Mouse (Mus musculus) C2C12 (cell line): Measurements from ENCODE around the gene Gata2. TPM values are rescaled to one million over a fixed set of nuclear protein-coding genes. Genes with fewer than 3 reads are reported as not detected.

Experiments used
- H3K27me3 ChIP-seq: one replicate; pipeline ENCODE4 v1.6.1; 2011; ENCODE audit not compliant: control insufficient read depth, insufficient read depth, insufficient read length
- H3K36me3 ChIP-seq: one replicate; pipeline ENCODE4 v1.6.1; 2011; ENCODE audit not compliant: control insufficient read depth, insufficient read depth
- H3K4me3 ChIP-seq: one replicate; pipeline ENCODE4 v1.5.1; 2011; ENCODE audit warnings: mild to moderate bottlenecking, control low read depth; ENCODE audit not compliant: poor library complexity, insufficient read depth, severe bottlenecking
- H3K79me2 ChIP-seq: one replicate; pipeline ENCODE4 v1.6.1; 2011; ENCODE audit not compliant: control insufficient read depth, insufficient read depth
- H3K79me3 ChIP-seq: one replicate; pipeline ENCODE4 v1.6.1; 2011; ENCODE audit warnings: low read depth, control low read depth
- H3ac ChIP-seq: one replicate; pipeline ENCODE3; 2011; ENCODE audit warnings: low read depth; ENCODE audit not compliant: control insufficient read depth, insufficient read length
- CEBPB ChIP-seq: IDR thresholded peaks from one replicate; pipeline ENCODE4 v1.6.1; 2011; ENCODE audit warnings: low read depth, mild to moderate bottlenecking, control low read depth, moderate library complexity
- CTCF ChIP-seq: IDR thresholded peaks from one replicate; pipeline ENCODE4 v1.5.1; 2011; ENCODE audit not compliant: control insufficient read depth, insufficient read depth, insufficient read length
- FOSL1 ChIP-seq: IDR thresholded peaks from one replicate; pipeline ENCODE4 v1.8.0; 2011; ENCODE audit warnings: mild to moderate bottlenecking, low read length; ENCODE audit not compliant: poor library complexity, insufficient read depth, severe bottlenecking
- MAX ChIP-seq: IDR thresholded peaks from one replicate; pipeline ENCODE4 v1.6.1; 2011; ENCODE audit warnings: mild to moderate bottlenecking, control low read depth
- MYOD1 ChIP-seq: IDR thresholded peaks from one replicate; pipeline ENCODE4 v1.6.1; 2011; ENCODE audit warnings: low read depth; ENCODE audit not compliant: control insufficient read depth, insufficient read length
- MYOG ChIP-seq: IDR thresholded peaks from one replicate; pipeline ENCODE4 v1.6.1; 2011; ENCODE audit not compliant: control insufficient read depth, insufficient read length; ENCODE audit errors: extremely low read depth
- USF1 ChIP-seq: IDR thresholded peaks from one replicate; pipeline ENCODE4 v1.6.1; 2011; ENCODE audit warnings: low read depth, mild to moderate bottlenecking, control low read depth, moderate library complexity
- polyA plus RNA-seq: library from polyadenylated mRNA; unstranded; fragments of >200 nt; fragmentation: generic; extraction: Trizol; gene quantifications from one replicate; pipeline ENCODE4 v1.2.1, GENCODE M21; 2012; ENCODE audit warnings: missing spikeins

Gata2 gene
- polyA plus RNA-seq, 1 experiment: 45.8 TPM

- H3K79me3 ChIP-seq: peaks cover 5% of the 10 kb centered on the region
- no peak overlapping the region for H3ac ChIP-seq
- peaks cover 33% of the 10 kb centered on the region for H3K36me3 ChIP-seq
- no peak overlapping the region for H3K4me3 ChIP-seq
- TF ChIP-seq MYOG (no peak), MAX (no peak), USF1 (no peak), CTCF (no peak), FOSL1 (no peak), CEBPB (no peak), MYOD1 (no peak)
- peaks cover 17% of the 10 kb centered on the region for H3K79me2 ChIP-seq
- no peaks in the 10 kb centered on the region for H3K27me3 ChIP-seq
These were observed 11.7 kb downstream of the Gata2 start for GRCm38 (mm10) chr6:88205386-88205700.

- H3K36me3 ChIP-seq: peaks cover 28% of the 10 kb centered on the region
- H3K79me3 ChIP-seq: peaks cover 2% of the 10 kb centered on the region
- H3ac ChIP-seq: no peak overlapping the region
- no peak for TF ChIP-seq MYOG
- TF ChIP-seq MAX: no peak
- peaks cover 12% of the 10 kb centered on the region for H3K79me2 ChIP-seq
- no peak overlapping the region for H3K4me3 ChIP-seq
- no peaks in the 10 kb centered on the region for H3K27me3 ChIP-seq
These were observed 12.2 kb downstream of the Gata2 start for GRCm38 (mm10) chr6:88205937-88206336.

- no peak overlapping the region for H3ac ChIP-seq
- peaks cover 6% of the 10 kb centered on the region for H3K79me2 ChIP-seq
- no peak overlapping the region for H3K4me3 ChIP-seq
- peaks cover 25% of the 10 kb centered on the region for H3K36me3 ChIP-seq
- H3K79me3 ChIP-seq: no peaks in the 10 kb centered on the region
- no peaks in the 10 kb centered on the region for H3K27me3 ChIP-seq
- TF ChIP-seq FOSL1: no peak
- no peak for TF ChIP-seq MAX
- TF ChIP-seq MYOD1: no peak
- no peak for TF ChIP-seq USF1
- no peak for TF ChIP-seq CTCF
- no peak for TF ChIP-seq CEBPB
- TF ChIP-seq MYOG: no peak
These were observed 12.9 kb downstream of the Gata2 start for GRCm38 (mm10) chr6:88206566-88206965.

- TF ChIP-seq USF1 (no peak), CTCF (no peak), CEBPB (no peak), MAX (no peak), MYOG (no peak), FOSL1 (no peak), MYOD1 (no peak)
- Histone ChIP-seq H3K27me3 (no peaks in the 10 kb centered on the region), H3K36me3 (peaks cover 25% of the 10 kb centered on the region), H3K4me3 (no peak overlapping the region), H3K79me2 (no peaks in the 10 kb centered on the region), H3K79me3 (no peaks in the 10 kb centered on the region), H3ac (no peak overlapping the region)
These were observed 13.8 kb downstream of the Gata2 start for GRCm38 (mm10) chr6:88207403-88208033.

GRCm38 (mm10) chr6:88208321-88208720 lies 14.6 kb downstream of the Gata2 start:
- Histone ChIP-seq H3K36me3 (peaks cover 25% of the 10 kb centered on the region), H3ac (no peak overlapping the region), H3K27me3 (no peaks in the 10 kb centered on the region), H3K79me2 (no peaks in the 10 kb centered on the region), H3K79me3 (no peaks in the 10 kb centered on the region), H3K4me3 (no peak overlapping the region)
- no peak for TF ChIP-seq USF1
- TF ChIP-seq MYOG: no peak
- no peak for TF ChIP-seq FOSL1
- TF ChIP-seq MYOD1: no peak
- TF ChIP-seq CTCF: no peak
- no peak for TF ChIP-seq CEBPB
- no peak for TF ChIP-seq MAX

GRCm38 (mm10) chr6:88209453-88209852 lies 15.8 kb downstream of the Gata2 start:
- Histone ChIP-seq H3K36me3 (peaks cover 16% of the 10 kb centered on the region), H3K27me3 (no peaks in the 10 kb centered on the region), H3K79me3 (no peaks in the 10 kb centered on the region), H3ac (no peak overlapping the region), H3K4me3 (no peak overlapping the region), H3K79me2 (no peaks in the 10 kb centered on the region)
- TF ChIP-seq MYOG (no peak), CTCF (no peak), FOSL1 (no peak), USF1 (no peak), MAX (no peak), CEBPB (no peak), MYOD1 (no peak)
